Mouse (Mus musculus): ENCODE data around the gene Sh3rf3.

Gene Sh3rf3

GRCm38 (mm10) chr10:59114535-59115291 is 301.6 kb downstream of the Sh3rf3 start:
- DNase-seq, result no peak

GRCm38 (mm10) chr10:59115691-59116090 is 302.5 kb downstream of the Sh3rf3 start:
- no peak for DNase-seq

GRCm38 (mm10) chr10:59116331-59116730 is 303.2 kb downstream of the Sh3rf3 start:
- DNase-seq, result no peak

- no peak for DNase-seq
Observed at GRCm38 (mm10) chr10:59117555-59117954, 304.4 kb downstream of the Sh3rf3 start.

- DNase-seq, result no peak
Observed at GRCm38 (mm10) chr10:59119001-59119400, 305.8 kb downstream of the Sh3rf3 start.

- no peak for DNase-seq
Observed at GRCm38 (mm10) chr10:59119811-59120210, 306.7 kb downstream of the Sh3rf3 start.

- no peak for DNase-seq
Observed at GRCm38 (mm10) chr10:59125497-59125896, 312.3 kb downstream of the Sh3rf3 start.

- DNase-seq, result no peak
Observed at GRCm38 (mm10) chr10:59127637-59128036, 314.5 kb downstream of the Sh3rf3 start.

GRCm38 (mm10) chr10:59131926-59132628 is 318.9 kb downstream of the Sh3rf3 start:
- DNase-seq, result peak; percentile 59

- DNase-seq, result no peak
Observed at GRCm38 (mm10) chr10:59133478-59134009, 320.4 kb downstream of the Sh3rf3 start.

GRCm38 (mm10) chr10:59149956-59150383 is 336.8 kb downstream of the Sh3rf3 start:
- DNase-seq, result peak; percentile 41

- DNase-seq, result no peak
Observed at GRCm38 (mm10) chr10:59150938-59151657, 337.9 kb downstream of the Sh3rf3 start.

- no peak for DNase-seq
Observed at GRCm38 (mm10) chr10:59152544-59153081, 339.5 kb downstream of the Sh3rf3 start.

- no peak for DNase-seq
Observed at GRCm38 (mm10) chr10:59158627-59159026, 345.5 kb downstream of the Sh3rf3 start.

GRCm38 (mm10) chr10:59162185-59162897 is 349.2 kb downstream of the Sh3rf3 start:
- no peak for DNase-seq

- peak; percentile 31 for DNase-seq
Observed at GRCm38 (mm10) chr10:59166104-59166944, 353.2 kb downstream of the Sh3rf3 start.

- DNase-seq, result no peak
Observed at GRCm38 (mm10) chr10:59171042-59171441, 357.9 kb downstream of the Sh3rf3 start.

GRCm38 (mm10) chr10:59172539-59172938 is 359.4 kb downstream of the Sh3rf3 start:
- DNase-seq, result no peak

GRCm38 (mm10) chr10:59179620-59180019 is 366.5 kb downstream of the Sh3rf3 start:
- no peak for DNase-seq

- DNase-seq, result no peak
Observed at GRCm38 (mm10) chr10:59182306-59182705, 369.1 kb downstream of the Sh3rf3 start.
